Mouse (Mus musculus) megakaryocyte, embryonic 14.5 days (primary cell): ENCODE measurements at regions not wholly inside any gene's neighbourhood (a gene's known extent, or its start where the extent isn't known, plus 50 kb on each side); places are given as distances from the start of the nearest gene placed in this dataset.

ENCODE experiments used
- FLI1 ChIP-seq: IDR thresholded peaks from 2 replicates; pipeline ENCODE4 v1.6.1; 2012; ENCODE audit warnings: low read length, inconsistent platforms, mixed read lengths
- GATA1 ChIP-seq: IDR thresholded peaks from 3 replicates; pipeline ENCODE4 v1.6.1; 2012; ENCODE audit warnings: mixed read lengths, low read length, inconsistent platforms, borderline replicate concordance

DNA sequence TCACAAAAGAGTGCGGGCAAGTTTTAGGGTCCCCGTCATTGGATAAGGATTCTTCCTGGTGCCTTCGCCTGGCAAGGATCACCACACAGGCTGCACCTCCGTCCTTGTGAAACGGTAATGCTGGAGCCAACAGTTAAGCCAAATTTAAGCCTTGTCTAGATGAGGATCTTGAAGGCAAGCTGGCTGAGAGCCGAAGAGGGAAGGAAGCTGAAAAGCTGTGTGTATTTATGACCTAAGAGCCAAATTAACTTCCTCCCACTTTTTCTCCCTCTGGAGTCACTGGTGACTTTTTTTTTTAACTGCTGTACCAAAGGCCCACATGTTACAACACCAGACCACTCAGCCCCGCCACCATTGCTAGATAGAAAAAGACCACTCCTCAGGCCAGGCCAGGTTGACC, 249.1 kb upstream of the Jarid2 start:
- no peak for TF ChIP-seq GATA1
- TF ChIP-seq FLI1, result no peak
